Mouse (Mus musculus): Measurements from ENCODE around the gene Duox2. TPM values are rescaled to one million over a fixed set of nuclear protein-coding genes. Genes with fewer than 3 reads are reported as not detected.

Gene Duox2
- total and polyA plus RNA-seq, 2 experiments from 2014 or later = 0.23 to 3.7 TPM

DNA sequence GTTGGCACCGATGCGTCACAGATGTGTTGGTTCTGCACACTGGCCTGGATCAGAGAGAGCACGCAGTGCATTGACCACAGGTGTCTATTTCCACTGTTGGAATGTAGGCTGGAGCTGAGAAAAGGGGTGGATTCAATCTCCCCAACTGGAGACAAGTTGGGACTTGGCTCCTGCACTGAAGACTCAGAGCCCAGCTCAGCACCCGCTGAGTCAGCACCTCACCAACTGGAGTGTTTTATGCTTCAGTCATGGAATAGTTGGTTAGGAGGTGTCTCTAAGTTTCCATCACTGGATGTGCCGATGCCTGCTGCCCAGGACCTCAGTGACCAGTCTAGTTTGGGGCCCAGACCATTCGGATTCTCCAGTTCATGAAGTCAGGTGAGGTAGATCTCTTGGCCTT lies 67.9 kb downstream of the Duox2 start:
- TF ChIP-seq CTCF (IDR thresholded peaks at IDR 0.05; ENCODE audit: low read depth) (no peak), EP300 (IDR thresholded peaks at IDR 0.05; ENCODE audit: low read depth) (no peak)
- ATAC-seq (ENCODE audit: insufficient read depth, low read depth) = no peak
- no peak overlapping the region for H3K4me2 ChIP-seq (ENCODE audit: low read depth, low read length)
- H3K9ac ChIP-seq (replicated peaks; ENCODE audit: low read depth, low read length) = no peak overlapping the region
- WGBS = 84% methylated on average over 6 of the region's 6 CpGs
- H3K4me3 ChIP-seq (ENCODE audit: low read depth, low read length) = no peak overlapping the region
- no peak overlapping the region for H3K27ac ChIP-seq (ENCODE audit: low read depth)
- H3K27me3 ChIP-seq (ENCODE audit: control insufficient read depth, insufficient read depth, low read length) = no peaks in the 10 kb centered on the region
- no peaks in the 10 kb centered on the region for H3K9me3 ChIP-seq (replicated peaks; ENCODE audit: control insufficient read depth, low read length)
- peaks cover 4% of the 10 kb centered on the region; the same call in 1 of the 2 replicates for H3K4me1 ChIP-seq (ENCODE audit: control insufficient read depth, insufficient read depth)
- H3K36me3 ChIP-seq (replicated peaks; ENCODE audit: control insufficient read depth, insufficient read depth, low read length) = no peaks in the 10 kb centered on the region
- DNase-seq (ENCODE audit: low spot score) = no peak

Other genes starting within 250 kb of the Duox2 start
- gene Spg11, start 180.1 kb downstream of the Duox2 start, total RNA-seq (2014; rRNA removed; ENCODE audit: low replicate concordance) = 11.0 and 15.7 TPM in 2 replicates
- 2.2 and 2.7 TPM in 2 replicates for gene Spg11, start 180.1 kb downstream of the Duox2 start, polyA plus RNA-seq (2015; fragmentation: Nextera tagmentation; extraction: Ambion mirVana)
- 166 and 244 TPM in 2 replicates for gene B2m, start 150.8 kb downstream of the Duox2 start, total RNA-seq (2014; rRNA removed; ENCODE audit: low replicate concordance)
- 273 and 282 TPM in 2 replicates for gene B2m, start 150.8 kb downstream of the Duox2 start, polyA plus RNA-seq (2015; fragmentation: Nextera tagmentation; extraction: Ambion mirVana)
- not detected in 2 replicates for gene Trim69, start 137.7 kb downstream of the Duox2 start, total RNA-seq (2014; rRNA removed; ENCODE audit: low replicate concordance)
- gene Trim69, start 137.7 kb downstream of the Duox2 start, polyA plus RNA-seq (2015; fragmentation: Nextera tagmentation; extraction: Ambion mirVana) = not detected in 2 replicates
- not detected in 2 replicates for gene Patl2, start 112.3 kb downstream of the Duox2 start, total RNA-seq (2014; rRNA removed; ENCODE audit: low replicate concordance)
- 0.04 and 0.05 TPM in 2 replicates for gene Patl2, start 112.3 kb downstream of the Duox2 start, polyA plus RNA-seq (2015; fragmentation: Nextera tagmentation; extraction: Ambion mirVana)
- gene Terb2, start 112.2 kb downstream of the Duox2 start, total RNA-seq (2014; rRNA removed; ENCODE audit: low replicate concordance) = not detected in 2 replicates
- not detected in 2 replicates for gene Terb2, start 112.2 kb downstream of the Duox2 start, polyA plus RNA-seq (2015; fragmentation: Nextera tagmentation; extraction: Ambion mirVana)
- 99.5 and 115 TPM in 2 replicates for gene Sord, start 63.7 kb downstream of the Duox2 start, total RNA-seq (2014; rRNA removed; ENCODE audit: low replicate concordance)
- 84.2 and 87.7 TPM in 2 replicates for gene Sord, start 63.7 kb downstream of the Duox2 start, polyA plus RNA-seq (2015; fragmentation: Nextera tagmentation; extraction: Ambion mirVana)
- not detected in 2 replicates for gene Duoxa2, start 451 bp upstream of the Duox2 start, total RNA-seq (2014; rRNA removed; ENCODE audit: low replicate concordance)
- 0.10 and 0.19 TPM in 2 replicates for gene Duoxa2, start 451 bp upstream of the Duox2 start, polyA plus RNA-seq (2015; fragmentation: Nextera tagmentation; extraction: Ambion mirVana)
- not detected in 2 replicates for gene Duoxa1, start 15.3 kb upstream of the Duox2 start, total RNA-seq (2014; rRNA removed; ENCODE audit: low replicate concordance)
- gene Duoxa1, start 15.3 kb upstream of the Duox2 start, polyA plus RNA-seq (2015; fragmentation: Nextera tagmentation; extraction: Ambion mirVana) = not detected in 2 replicates
- not detected in 2 replicates for gene Duox1, start 17.2 kb upstream of the Duox2 start, total RNA-seq (2014; rRNA removed; ENCODE audit: low replicate concordance)
- not detected in 2 replicates for gene Duox1, start 17.2 kb upstream of the Duox2 start, polyA plus RNA-seq (2015; fragmentation: Nextera tagmentation; extraction: Ambion mirVana)
- gene Shf, start 70.7 kb upstream of the Duox2 start, total RNA-seq (2014; rRNA removed; ENCODE audit: low replicate concordance) = 9.1 and 27.0 TPM in 2 replicates
- 1.1 and 1.3 TPM in 2 replicates for gene Shf, start 70.7 kb upstream of the Duox2 start, polyA plus RNA-seq (2015; fragmentation: Nextera tagmentation; extraction: Ambion mirVana)
- gene Slc28a2, start 128.0 kb upstream of the Duox2 start, total RNA-seq (2014; rRNA removed; ENCODE audit: low replicate concordance) = 5.4 and 5.8 TPM in 2 replicates
- gene Slc28a2, start 128.0 kb upstream of the Duox2 start, polyA plus RNA-seq (2015; fragmentation: Nextera tagmentation; extraction: Ambion mirVana) = 6.7 and 7.6 TPM in 2 replicates
- 0.04 TPM in 1 of 2 replicates, not detected in the other for gene Gm14085, start 186.5 kb upstream of the Duox2 start, total RNA-seq (2014; rRNA removed; ENCODE audit: low replicate concordance)
- gene Gm14085, start 186.5 kb upstream of the Duox2 start, polyA plus RNA-seq (2015; fragmentation: Nextera tagmentation; extraction: Ambion mirVana) = not detected in 2 replicates